Mouse (Mus musculus) thymus, postnatal 25 days (tissue): Measurements from ENCODE around the gene Gtpbp4.
"Not testable (repeated sequence)": the region's sequence is repeated elsewhere in the genome, so short reads cannot be mapped to it uniquely, and the experiment has no call there.

Experiments used
- DNase-seq: peaks from one replicate; pipeline ENCODE4 v3.0.0; 2022

The Gtpbp4 gene

GRCm38 (mm10) chr13:8972369-8972768, 23.5 kb downstream of the Gtpbp4 start:
- DNase-seq = no peak

- no peak for DNase-seq
Observed at GRCm38 (mm10) chr13:8967742-8968141, 28.1 kb downstream of the Gtpbp4 start.

GRCm38 (mm10) chr13:8965224-8965623, 30.7 kb downstream of the Gtpbp4 start:
- DNase-seq = no peak

GRCm38 (mm10) chr13:8962266-8962665, 33.6 kb downstream of the Gtpbp4 start:
- DNase-seq = not testable (repeated sequence)

GRCm38 (mm10) chr13:8961128-8961888, 34.6 kb downstream of the Gtpbp4 start:
- DNase-seq = not testable (repeated sequence)

GRCm38 (mm10) chr13:8959554-8959953, 36.3 kb downstream of the Gtpbp4 start:
- DNase-seq = not testable (repeated sequence)

GRCm38 (mm10) chr13:8959058-8959457, 36.8 kb downstream of the Gtpbp4 start:
- not testable (repeated sequence) for DNase-seq

- not testable (repeated sequence) for DNase-seq
Observed at GRCm38 (mm10) chr13:8956873-8957272, 39.0 kb downstream of the Gtpbp4 start.

GRCm38 (mm10) chr13:8955127-8955526, 40.8 kb downstream of the Gtpbp4 start:
- not testable (repeated sequence) for DNase-seq

GRCm38 (mm10) chr13:8952563-8952962, 43.3 kb downstream of the Gtpbp4 start, which contains the start of gene Idi2:
Gene Idi2 (plus strand): TSS chr13:8952863.
- DNase-seq = not testable (repeated sequence)

GRCm38 (mm10) chr13:8948131-8948530, 47.8 kb downstream of the Gtpbp4 start, which contains the start of gene Gm9745:
Gene Gm9745 (minus strand): TSS chr13:8948231.
- not testable (repeated sequence) for DNase-seq

- DNase-seq = not testable (repeated sequence)
Observed at GRCm38 (mm10) chr13:8943828-8944227, 52.1 kb downstream of the Gtpbp4 start.

- DNase-seq = not testable (repeated sequence)
Observed at GRCm38 (mm10) chr13:8941701-8942100, 54.2 kb downstream of the Gtpbp4 start.

GRCm38 (mm10) chr13:8941110-8941509, 54.8 kb downstream of the Gtpbp4 start:
- not testable (repeated sequence) for DNase-seq

- not testable (repeated sequence) for DNase-seq
Observed at GRCm38 (mm10) chr13:8937611-8938140, 58.2 kb downstream of the Gtpbp4 start.

- no peak for DNase-seq
Observed at GRCm38 (mm10) chr13:8933499-8933898, 62.4 kb downstream of the Gtpbp4 start.
